Mouse (Mus musculus): ENCODE measurements around the gene Casq1.

DNA sequence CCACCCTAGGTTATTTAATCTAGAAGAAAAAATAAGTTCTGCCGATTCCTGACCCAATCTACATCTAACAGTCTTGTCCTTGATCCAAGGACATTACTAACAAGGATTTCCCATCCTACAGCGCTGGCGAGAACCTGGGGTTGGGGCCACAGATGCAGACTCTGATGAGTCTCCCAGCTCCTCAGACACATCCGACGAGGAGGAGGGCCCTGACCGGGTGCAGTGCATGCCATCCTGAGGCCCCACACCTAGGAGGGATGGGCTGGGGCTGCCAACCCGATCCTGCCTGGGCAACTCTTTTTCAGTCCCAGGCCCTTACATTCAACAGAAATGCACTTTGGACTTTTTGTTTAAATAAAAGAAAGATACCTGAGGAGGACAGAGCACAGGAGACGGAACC, 25.2 kb downstream of the Casq1 start:
- no peak for TF ChIP-seq POLR2A (IDR thresholded peaks at IDR 0.05; ENCODE audit: insufficient read depth, low read length)
- TF ChIP-seq EP300 (IDR thresholded peaks at IDR 0.05; ENCODE audit: insufficient read depth, low read depth, low read length), result no peak
- TF ChIP-seq CTCF (IDR thresholded peaks at IDR 0.05; ENCODE audit: low read depth, low read length), result no peak
